Mouse (Mus musculus) forebrain, postnatal 0 days (tissue): Measurements from ENCODE around the gene Bscl2. TPM values are rescaled to one million over a fixed set of nuclear protein-coding genes. Genes with fewer than 3 reads are reported as not detected.

Source experiments
- ATAC-seq: fragments of 200-750 bp; cut with Nextera tagmentation; 2 replicates; pipeline ENCODE4 v1.8.0; 2017; ENCODE audit warnings: mild to moderate bottlenecking, moderate library complexity
- DNase-seq: peaks from one replicate; pipeline ENCODE4 v3.0.0-alpha.2; 2015
- H3K27ac ChIP-seq: fragments of 300-500 bp; sonication (generic); 2 replicates; pipeline ENCODE4 v1.5.1; 2014; ENCODE audit warnings: low read depth, mild to moderate bottlenecking, antibody characterized with exemption, low read length, moderate library complexity, mixed read lengths
- H3K27me3 ChIP-seq: fragments of 300-500 bp; sonication (generic); 2 replicates; pipeline ENCODE4 v1.6.1; 2014; ENCODE audit warnings: mild to moderate bottlenecking, low read length, mixed read lengths; ENCODE audit not compliant: insufficient read depth
- H3K36me3 ChIP-seq: fragments of 300-500 bp; sonication (generic); 2 replicates; pipeline ENCODE4 v1.6.1; 2014; ENCODE audit warnings: mild to moderate bottlenecking, moderate library complexity; ENCODE audit not compliant: insufficient read depth
- H3K4me1 ChIP-seq: fragments of 300-500 bp; sonication (generic); 2 replicates; pipeline ENCODE4 v1.6.1; 2014; ENCODE audit warnings: antibody characterized with exemption; ENCODE audit not compliant: insufficient read depth
- H3K4me2 ChIP-seq: fragments of 300-500 bp; sonication (generic); 2 replicates; pipeline ENCODE4 v1.6.1; 2014; ENCODE audit warnings: low read depth, mild to moderate bottlenecking, moderate library complexity
- H3K4me3 ChIP-seq: fragments of 300-500 bp; sonication (generic); 2 replicates; pipeline ENCODE4 v1.5.1; 2014; ENCODE audit warnings: low read depth, low read length, mixed read lengths
- H3K9ac ChIP-seq: fragments of 300-500 bp; sonication (generic); 2 replicates; pipeline ENCODE4 v1.6.1; 2014; ENCODE audit warnings: mild to moderate bottlenecking
- H3K9me3 ChIP-seq: fragments of 300-500 bp; sonication (generic); 2 replicates; pipeline ENCODE4 v1.6.1; 2016; ENCODE audit warnings: low read length
- CTCF ChIP-seq: sonication (generic); IDR thresholded peaks from 2 replicates; pipeline ENCODE4 v1.5.1; 2016; ENCODE audit warnings: antibody characterized with exemption, control low read depth, low read depth
- WGBS: fragments of 180-500 bp; shearing (Covaris S2); extraction: QIAGEN DNeasy Blood & Tissue Kit; methylation state at CpG from one replicate; pipeline ENCODE4 v1.1.7; 2014; 5-methylcytosine and 5-hydroxymethylcytosine counted together
- microRNA-seq, 2 experiments: library from miRNA; unstranded; fragments of <30 nt; microRNA quantifications; one replicate each; pipeline ENCODE4; 2016
- polyA plus RNA-seq: library from polyadenylated mRNA; unstranded; fragments of >200 nt; fragmentation: Nextera tagmentation; extraction: Ambion mirVana; gene quantifications from 2 replicates; pipeline ENCODE4 v1.2.1, GENCODE M21; 2015
- total RNA-seq: library from RNA; depleted of rRNA; stranded (reverse); fragments of >200 nt; gene quantifications from 2 replicates; pipeline ENCODE4 v1.2.3, GENCODE M21; 2014; rRNA removed

The Bscl2 gene
- total and polyA plus RNA-seq, 2 experiments from 2014 or later = 81.5 to 88.9 TPM

- Histone ChIP-seq H3K36me3 (peaks cover 20% of the 10 kb centered on the region), H3K4me3 (peak within 1 kb of the TSS; percentile 78), H3K9me3 (no peaks in the 10 kb centered on the region), H3K27ac (peak within 1 kb of the TSS; percentile 86), H3K4me1 (peaks cover 11% of the 10 kb centered on the region), H3K4me2 (peak within 1 kb of the TSS; percentile 75), H3K9ac (peak within 1 kb of the TSS; percentile 82), H3K27me3 (no peaks in the 10 kb centered on the region)
- ATAC-seq (peak; percentile 99), DNase-seq (peak; percentile 97)
- TF ChIP-seq CTCF = peak; percentile 45
- under 1% methylated on average over 53 of the region's 53 CpGs for WGBS
Observed at GRCm38 (mm10) chr19:8897865-8898495, 60.7 kb downstream of the Bscl2 start, which contains the start of gene Ganab. TSS of gene Ganab (plus strand) at chr19:8898071.

Small RNA genes lying within 50 kb of the gene (microRNA-seq; reads per million reads assigned to microRNA genes)
- gene Mir5136 = 0 to 0.24 reads per million in 2 experiments

Other genes with a start within 250 kb of the Bscl2 start
Only the 30 nearest of the 33 such genes appear.
- gene Slc3a2, start 114.1 kb upstream of the Bscl2 start, total RNA-seq = 107 and 116 TPM in 2 replicates
- gene Slc3a2, start 114.1 kb upstream of the Bscl2 start, polyA plus RNA-seq = 247 and 256 TPM in 2 replicates
- 74.1 and 85.9 TPM in 2 replicates for gene Wdr74, start 101.6 kb upstream of the Bscl2 start, total RNA-seq
- gene Wdr74, start 101.6 kb upstream of the Bscl2 start, polyA plus RNA-seq = 98.7 and 113 TPM in 2 replicates
- gene 1700092M07Rik, start 96.7 kb upstream of the Bscl2 start, total RNA-seq = not detected in 2 replicates
- gene 1700092M07Rik, start 96.7 kb upstream of the Bscl2 start, polyA plus RNA-seq = 0.65 and 0.67 TPM in 2 replicates
- gene Stx5a, start 96.1 kb upstream of the Bscl2 start, total RNA-seq = 130 and 140 TPM in 2 replicates
- 86.4 and 97.6 TPM in 2 replicates for gene Stx5a, start 96.1 kb upstream of the Bscl2 start, polyA plus RNA-seq
- gene Nxf1, start 80.4 kb upstream of the Bscl2 start, total RNA-seq = 81.7 and 114 TPM in 2 replicates
- gene Nxf1, start 80.4 kb upstream of the Bscl2 start, polyA plus RNA-seq = 97.1 and 97.9 TPM in 2 replicates
- gene Tmem223, start 66.5 kb upstream of the Bscl2 start, total RNA-seq = 236 and 241 TPM in 2 replicates
- gene Tmem223, start 66.5 kb upstream of the Bscl2 start, polyA plus RNA-seq = 269 and 334 TPM in 2 replicates
- 17.4 and 19.6 TPM in 2 replicates for gene Tmem179b, start 63.0 kb upstream of the Bscl2 start, total RNA-seq
- gene Tmem179b, start 63.0 kb upstream of the Bscl2 start, polyA plus RNA-seq = 22.4 and 22.6 TPM in 2 replicates
- gene Taf6l, start 51.0 kb upstream of the Bscl2 start, total RNA-seq = 27.2 and 31.7 TPM in 2 replicates
- gene Taf6l, start 51.0 kb upstream of the Bscl2 start, polyA plus RNA-seq = 25.1 and 25.2 TPM in 2 replicates
- 89.3 and 99.3 TPM in 2 replicates for gene Polr2g, start 38.9 kb upstream of the Bscl2 start, total RNA-seq
- gene Polr2g, start 38.9 kb upstream of the Bscl2 start, polyA plus RNA-seq = 193 and 216 TPM in 2 replicates
- gene Zbtb3, start 34.9 kb upstream of the Bscl2 start, total RNA-seq = 7.0 and 7.3 TPM in 2 replicates
- gene Zbtb3, start 34.9 kb upstream of the Bscl2 start, polyA plus RNA-seq = 4.3 and 5.0 TPM in 2 replicates
- 71.9 and 72.6 TPM in 2 replicates for gene Ttc9c, start 18.1 kb upstream of the Bscl2 start, total RNA-seq
- gene Ttc9c, start 18.1 kb upstream of the Bscl2 start, polyA plus RNA-seq = 34.1 and 44.4 TPM in 2 replicates
- 28.2 and 38.3 TPM in 2 replicates for gene Hnrnpul2, start 17.5 kb upstream of the Bscl2 start, total RNA-seq
- gene Hnrnpul2, start 17.5 kb upstream of the Bscl2 start, polyA plus RNA-seq = 3.9 and 5.3 TPM in 2 replicates
- not detected in 2 replicates for gene AC129217.1, start 7.7 kb upstream of the Bscl2 start, total RNA-seq
- not detected in 2 replicates for gene AC129217.1, start 7.7 kb upstream of the Bscl2 start, polyA plus RNA-seq
- 68.0 and 78.5 TPM in 2 replicates for gene Gng3, start 1.7 kb downstream of the Bscl2 start, total RNA-seq
- 594 and 622 TPM in 2 replicates for gene Gng3, start 1.7 kb downstream of the Bscl2 start, polyA plus RNA-seq
- 1.5 and 2.6 TPM in 2 replicates for gene Lrrn4cl, start 13.3 kb downstream of the Bscl2 start, total RNA-seq
- gene Lrrn4cl, start 13.3 kb downstream of the Bscl2 start, polyA plus RNA-seq = 0.58 and 0.88 TPM in 2 replicates
- gene Ubxn1, start 34.0 kb downstream of the Bscl2 start, total RNA-seq = 108 and 126 TPM in 2 replicates
- gene Ubxn1, start 34.0 kb downstream of the Bscl2 start, polyA plus RNA-seq = 168 and 185 TPM in 2 replicates
- gene Uqcc3, start 43.5 kb downstream of the Bscl2 start, total RNA-seq = 14.2 and 36.1 TPM in 2 replicates
- 59.1 TPM in 2 replicates for gene Uqcc3, start 43.5 kb downstream of the Bscl2 start, polyA plus RNA-seq
- gene Lbhd1, start 46.3 kb downstream of the Bscl2 start, total RNA-seq = 5.0 and 7.2 TPM in 2 replicates
- 30.3 and 36.5 TPM in 2 replicates for gene Lbhd1, start 46.3 kb downstream of the Bscl2 start, polyA plus RNA-seq
- gene Gm49403, start 46.5 kb downstream of the Bscl2 start, total RNA-seq = not detected in 2 replicates
- not detected in 2 replicates for gene Gm49403, start 46.5 kb downstream of the Bscl2 start, polyA plus RNA-seq
- gene 1810009A15Rik, start 51.4 kb downstream of the Bscl2 start, total RNA-seq = 26.0 and 37.5 TPM in 2 replicates
- 31.9 and 45.7 TPM in 2 replicates for gene 1810009A15Rik, start 51.4 kb downstream of the Bscl2 start, polyA plus RNA-seq
- gene Gm49416, start 51.5 kb downstream of the Bscl2 start, total RNA-seq = 0.95 TPM in 1 of 2 replicates, not detected in the other
- 1.4 TPM in 1 of 2 replicates, not detected in the other for gene Gm49416, start 51.5 kb downstream of the Bscl2 start, polyA plus RNA-seq
- 26.1 and 29.9 TPM in 2 replicates for gene Ints5, start 55.5 kb downstream of the Bscl2 start, total RNA-seq
- 23.6 and 26.8 TPM in 2 replicates for gene Ints5, start 55.5 kb downstream of the Bscl2 start, polyA plus RNA-seq
- gene Ganab, start 60.6 kb downstream of the Bscl2 start, total RNA-seq = 67.7 and 96.7 TPM in 2 replicates
- gene Ganab, start 60.6 kb downstream of the Bscl2 start, polyA plus RNA-seq = 47.0 and 54.0 TPM in 2 replicates
- 99.6 and 120 TPM in 2 replicates for gene B3gat3, start 82.9 kb downstream of the Bscl2 start, total RNA-seq
- 89.3 and 94.0 TPM in 2 replicates for gene B3gat3, start 82.9 kb downstream of the Bscl2 start, polyA plus RNA-seq
- 2.3 and 3.5 TPM in 2 replicates for gene Rom1, start 91.9 kb downstream of the Bscl2 start, total RNA-seq
- 2.4 and 3.3 TPM in 2 replicates for gene Rom1, start 91.9 kb downstream of the Bscl2 start, polyA plus RNA-seq
- gene Eml3, start 92.1 kb downstream of the Bscl2 start, total RNA-seq = 5.1 and 7.3 TPM in 2 replicates
- gene Eml3, start 92.1 kb downstream of the Bscl2 start, polyA plus RNA-seq = 7.5 and 8.1 TPM in 2 replicates
- gene Mta2, start 104.4 kb downstream of the Bscl2 start, total RNA-seq = 71.2 and 86.4 TPM in 2 replicates
- 87.8 and 91.3 TPM in 2 replicates for gene Mta2, start 104.4 kb downstream of the Bscl2 start, polyA plus RNA-seq
- gene Tut1, start 116.4 kb downstream of the Bscl2 start, total RNA-seq = 20.8 and 24.5 TPM in 2 replicates
- gene Tut1, start 116.4 kb downstream of the Bscl2 start, polyA plus RNA-seq = 14.8 and 17.6 TPM in 2 replicates
- gene Eef1g, start 129.6 kb downstream of the Bscl2 start, total RNA-seq = 524 and 615 TPM in 2 replicates
- gene Eef1g, start 129.6 kb downstream of the Bscl2 start, polyA plus RNA-seq = 250 and 269 TPM in 2 replicates
- 11.4 and 17.9 TPM in 2 replicates for gene Ahnak, start 151.8 kb downstream of the Bscl2 start, total RNA-seq
- 3.2 and 3.9 TPM in 2 replicates for gene Ahnak, start 151.8 kb downstream of the Bscl2 start, polyA plus RNA-seq